Mouse (Mus musculus): ENCODE measurements around the gene Sdhb. TPM values are rescaled to one million over a fixed set of nuclear protein-coding genes. Genes with fewer than 3 reads are reported as not detected.

Gene Sdhb
- polyA plus RNA-seq, 1 experiment from 2014 or later, result 965 TPM

GRCm38 (mm10) chr4:140996812-140997211 lies 35.8 kb downstream of the Sdhb start:
- no peaks in the 10 kb centered on the region for H3K27me3 ChIP-seq
- H3K4me3 ChIP-seq, result no peak overlapping the region
- peaks cover 74% of the 10 kb centered on the region for H3K36me3 ChIP-seq
- 91% methylated on average over 9 of the region's 9 CpGs for WGBS
- no peak overlapping the region for H3K9ac ChIP-seq
- no peaks in the 10 kb centered on the region for H3K9me3 ChIP-seq (replicated peaks)
- H3K27ac ChIP-seq, result no peak overlapping the region
- H3K4me2 ChIP-seq, result no peak overlapping the region
- no peak for ATAC-seq (replicated peaks; ENCODE audit: insufficient number of reproducible peaks, insufficient read depth, low FRiP score, low read depth)
- H3K4me1 ChIP-seq (replicated peaks), result no peaks in the 10 kb centered on the region

- peaks cover 47% of the 10 kb centered on the region for H3K36me3 ChIP-seq
- H3K4me3 ChIP-seq, result no peak overlapping the region
- no peak overlapping the region for H3K9ac ChIP-seq
- H3K4me2 ChIP-seq, result no peak overlapping the region
- H3K9me3 ChIP-seq (replicated peaks), result no peaks in the 10 kb centered on the region
- no peak for ATAC-seq (replicated peaks; ENCODE audit: insufficient number of reproducible peaks, insufficient read depth, low FRiP score, low read depth)
- H3K27ac ChIP-seq, result no peak overlapping the region
- WGBS, result 76% methylated on average over 13 of the region's 13 CpGs
- H3K27me3 ChIP-seq, result no peaks in the 10 kb centered on the region
- peaks cover 15% of the 10 kb centered on the region for H3K4me1 ChIP-seq (replicated peaks)
Measured at GRCm38 (mm10) chr4:141005983-141006382, 45.0 kb downstream of the Sdhb start.

GRCm38 (mm10) chr4:141008028-141008427 lies 47.0 kb downstream of the Sdhb start:
- ATAC-seq (replicated peaks; ENCODE audit: insufficient number of reproducible peaks, insufficient read depth, low FRiP score, low read depth), result peak; percentile 12; the same call in 1 of the 2 replicates
- Histone ChIP-seq H3K9me3 (replicated peaks) (no peaks in the 10 kb centered on the region), H3K4me1 (replicated peaks) (peaks cover 34% of the 10 kb centered on the region), H3K4me2 (no peak overlapping the region), H3K27me3 (no peaks in the 10 kb centered on the region), H3K4me3 (no peak overlapping the region), H3K27ac (no peak overlapping the region), H3K9ac (no peak overlapping the region), H3K36me3 (peaks cover 33% of the 10 kb centered on the region)
- WGBS, result 66% methylated on average over 8 of the region's 8 CpGs

GRCm38 (mm10) chr4:141010118-141010517 lies 49.1 kb downstream of the Sdhb start, which contains the start of gene Mfap2:
TSS of gene Mfap2 (plus strand) at chr4:141010418.
- Histone ChIP-seq H3K4me3 (peak within 1 kb of the TSS; percentile 70), H3K9ac (peak within 1 kb of the TSS; percentile 71), H3K4me2 (peak within 1 kb of the TSS; percentile 84), H3K27ac (peak within 1 kb of the TSS; percentile 77), H3K36me3 (peaks cover 21% of the 10 kb centered on the region), H3K4me1 (replicated peaks) (peaks cover 41% of the 10 kb centered on the region), H3K27me3 (no peaks in the 10 kb centered on the region), H3K9me3 (replicated peaks) (no peaks in the 10 kb centered on the region)
- ATAC-seq (replicated peaks; ENCODE audit: insufficient number of reproducible peaks, insufficient read depth, low FRiP score, low read depth), result no peak
- WGBS, result 25% methylated on average over 7 of the region's 7 CpGs

GRCm38 (mm10) chr4:141010526-141010925 lies 49.5 kb downstream of the Sdhb start:
- Histone ChIP-seq H3K27me3 (no peaks in the 10 kb centered on the region), H3K4me1 (replicated peaks) (peaks cover 45% of the 10 kb centered on the region), H3K4me3 (peak overlapping the region; percentile 70), H3K36me3 (peaks cover 24% of the 10 kb centered on the region), H3K4me2 (peak overlapping the region; percentile 84), H3K9me3 (replicated peaks) (no peaks in the 10 kb centered on the region), H3K9ac (peak overlapping the region; percentile 71), H3K27ac (peak overlapping the region; percentile 77)
- WGBS, result under 1% methylated on average over 26 of the region's 26 CpGs
- ATAC-seq (replicated peaks; ENCODE audit: insufficient number of reproducible peaks, insufficient read depth, low FRiP score, low read depth), result peak; percentile 71

- Histone ChIP-seq H3K9ac (peak overlapping the region; percentile 71), H3K4me1 (replicated peaks) (peaks cover 50% of the 10 kb centered on the region), H3K27ac (peak overlapping the region; percentile 77), H3K36me3 (peaks cover 29% of the 10 kb centered on the region), H3K9me3 (replicated peaks) (no peaks in the 10 kb centered on the region), H3K4me2 (peak overlapping the region; percentile 84), H3K4me3 (peak overlapping the region; percentile 70), H3K27me3 (no peaks in the 10 kb centered on the region)
- 2% methylated on average over 17 of the region's 17 CpGs for WGBS
- 0 out of 2 replicates have a peak, but pooled peaks have one; percentile 11 for ATAC-seq (replicated peaks; ENCODE audit: insufficient number of reproducible peaks, insufficient read depth, low FRiP score, low read depth)
Measured at GRCm38 (mm10) chr4:141010941-141011429, 50.0 kb downstream of the Sdhb start.

GRCm38 (mm10) chr4:141011556-141012328 lies 50.7 kb downstream of the Sdhb start:
- H3K4me1 ChIP-seq (replicated peaks), result peaks cover 57% of the 10 kb centered on the region
- WGBS, result 50% methylated on average over 14 of the region's 14 CpGs
- H3K9ac ChIP-seq, result peak overlapping the region; percentile 71; the same call in 1 of the 2 replicates
- H3K9me3 ChIP-seq (replicated peaks), result no peaks in the 10 kb centered on the region
- peak overlapping the region; percentile 84 for H3K4me2 ChIP-seq
- H3K4me3 ChIP-seq, result peak overlapping the region; percentile 70
- peak overlapping the region; percentile 77 for H3K27ac ChIP-seq
- no peaks in the 10 kb centered on the region for H3K27me3 ChIP-seq
- peak; percentile 19; the same call in 1 of the 2 replicates for ATAC-seq (replicated peaks; ENCODE audit: insufficient number of reproducible peaks, insufficient read depth, low FRiP score, low read depth)
- peaks cover 30% of the 10 kb centered on the region for H3K36me3 ChIP-seq

- Histone ChIP-seq H3K27ac (no peak overlapping the region; the same call in 1 of the 2 replicates), H3K4me3 (no peak overlapping the region), H3K9ac (no peak overlapping the region), H3K4me1 (replicated peaks) (peaks cover 66% of the 10 kb centered on the region), H3K9me3 (replicated peaks) (no peaks in the 10 kb centered on the region), H3K4me2 (peak overlapping the region; percentile 84; the same call in 1 of the 2 replicates), H3K27me3 (no peaks in the 10 kb centered on the region), H3K36me3 (peaks cover 25% of the 10 kb centered on the region; the same call in 1 of the 2 replicates)
- 80% methylated on average over 10 of the region's 10 CpGs for WGBS
- no peak for ATAC-seq (replicated peaks; ENCODE audit: insufficient number of reproducible peaks, insufficient read depth, low FRiP score, low read depth)
Measured at GRCm38 (mm10) chr4:141012558-141012957, 51.6 kb downstream of the Sdhb start.

- Histone ChIP-seq H3K9me3 (replicated peaks) (no peaks in the 10 kb centered on the region), H3K9ac (no peak overlapping the region), H3K36me3 (peaks cover 22% of the 10 kb centered on the region; the same call in 1 of the 2 replicates), H3K4me2 (no peak overlapping the region), H3K4me3 (no peak overlapping the region), H3K4me1 (replicated peaks) (peaks cover 70% of the 10 kb centered on the region), H3K27me3 (no peaks in the 10 kb centered on the region), H3K27ac (no peak overlapping the region)
- no peak for ATAC-seq (replicated peaks; ENCODE audit: insufficient number of reproducible peaks, insufficient read depth, low FRiP score, low read depth)
- WGBS, result 65% methylated on average over 8 of the region's 8 CpGs
Measured at GRCm38 (mm10) chr4:141014114-141014513, 53.1 kb downstream of the Sdhb start.

GRCm38 (mm10) chr4:141014856-141015255 lies 53.9 kb downstream of the Sdhb start:
- no peak for ATAC-seq (replicated peaks; ENCODE audit: insufficient number of reproducible peaks, insufficient read depth, low FRiP score, low read depth)
- WGBS, result 92% methylated on average over 11 of the region's 11 CpGs
- no peak overlapping the region for H3K27ac ChIP-seq
- H3K4me1 ChIP-seq (replicated peaks), result peaks cover 74% of the 10 kb centered on the region
- no peak overlapping the region for H3K4me3 ChIP-seq
- no peak overlapping the region for H3K4me2 ChIP-seq
- peaks cover 22% of the 10 kb centered on the region; the same call in 1 of the 2 replicates for H3K36me3 ChIP-seq
- H3K9me3 ChIP-seq (replicated peaks), result no peaks in the 10 kb centered on the region
- no peak overlapping the region for H3K9ac ChIP-seq
- H3K27me3 ChIP-seq, result no peaks in the 10 kb centered on the region

GRCm38 (mm10) chr4:141015356-141015755 lies 54.4 kb downstream of the Sdhb start:
- 59% methylated on average over 7 of the region's 7 CpGs for WGBS
- H3K4me2 ChIP-seq, result no peak overlapping the region
- peaks cover 22% of the 10 kb centered on the region; the same call in 1 of the 2 replicates for H3K36me3 ChIP-seq
- no peaks in the 10 kb centered on the region for H3K27me3 ChIP-seq
- no peaks in the 10 kb centered on the region for H3K9me3 ChIP-seq (replicated peaks)
- no peak for ATAC-seq (replicated peaks; ENCODE audit: insufficient number of reproducible peaks, insufficient read depth, low FRiP score, low read depth)
- H3K9ac ChIP-seq, result no peak overlapping the region
- peaks cover 74% of the 10 kb centered on the region for H3K4me1 ChIP-seq (replicated peaks)
- no peak overlapping the region for H3K27ac ChIP-seq
- H3K4me3 ChIP-seq, result no peak overlapping the region

Measured in heart, embryonic 15.5 days (tissue).